Mouse (Mus musculus) CH12.LX (cell line): Measurements from ENCODE around the gene Vmn1r234. TPM values are rescaled to one million over a fixed set of nuclear protein-coding genes. Genes with fewer than 3 reads are reported as not detected.
A peak's percentile ranks its signal among the peaks of the same experiment; 100 is the strongest.

Experiments
- DNase-seq: peaks from one replicate; pipeline ENCODE4 v3.0.0-alpha.2; 2013; ENCODE audit errors: extremely low read depth
- H3K27ac ChIP-seq: 2 replicates; pipeline ENCODE4 v1.5.1; 2012; ENCODE audit warnings: low read depth, mild to moderate bottlenecking, control low read depth, moderate library complexity; ENCODE audit not compliant: insufficient read depth
- H3K27me3 ChIP-seq: replicated peaks from 2 replicates; pipeline ENCODE3; 2012; ENCODE audit warnings: inconsistent platforms
- H3K36me3 ChIP-seq, 2 experiments: replicated peaks in 1 of 2; 2 replicates each; pipeline versions ENCODE3 to v1.6.1; 2012; ENCODE audit warnings: inconsistent platforms in 1 of 2, low read length in 1 of 2, mild to moderate bottlenecking in 1 of 2, mixed read lengths in 1 of 2, moderate library complexity in 1 of 2; ENCODE audit not compliant: control insufficient read depth in 1 of 2, insufficient read depth in 1 of 2
- H3K4me1 ChIP-seq, 2 experiments: 2 replicates each; pipeline ENCODE4 v1.6.1; 2012; ENCODE audit warnings: inconsistent platforms in 1 of 2, moderate library complexity in 1 of 2; ENCODE audit not compliant: insufficient read depth in 2 of 2, control insufficient read depth in 1 of 2
- H3K4me2 ChIP-seq: 2 replicates; pipeline ENCODE4 v1.6.1; 2012; ENCODE audit warnings: low read depth, mild to moderate bottlenecking, control low read depth; ENCODE audit not compliant: poor library complexity, insufficient read depth, severe bottlenecking
- H3K4me3 ChIP-seq, 3 experiments: fragments of 150-350 bp in 1 of 3; sonication (generic) in 1 of 3; replicated peaks in 1 of 3; 2 replicates each; pipeline versions ENCODE3 to v1.5.1; 2011 to 2012; ENCODE audit warnings: low read depth in 2 of 3, low read length in 2 of 3, mild to moderate bottlenecking in 2 of 3, moderate library complexity in 2 of 3, control low read depth in 1 of 3, improper control_type of control experiment in 1 of 3, inconsistent platforms in 1 of 3, mixed read lengths in 1 of 3; ENCODE audit not compliant: poor library complexity in 1 of 3
- H3K79me2 ChIP-seq: replicated peaks from 2 replicates; pipeline ENCODE4 v1.6.1; 2012; ENCODE audit warnings: mild to moderate bottlenecking, moderate library complexity; ENCODE audit not compliant: control insufficient read depth, poor library complexity, insufficient read depth, severe bottlenecking; ENCODE audit errors: extremely low read depth
- H3K9ac ChIP-seq: 2 replicates; pipeline ENCODE4 v1.6.1; 2012; ENCODE audit warnings: low read depth, mild to moderate bottlenecking, control low read depth, moderate library complexity; ENCODE audit not compliant: insufficient read depth
- H3K9me3 ChIP-seq: replicated peaks from 2 replicates; pipeline ENCODE3; 2012; ENCODE audit warnings: low read length, inconsistent platforms, mixed read lengths
- BHLHE40 ChIP-seq: IDR thresholded peaks from 2 replicates; pipeline ENCODE4 v1.6.1; 2011; ENCODE audit warnings: mild to moderate bottlenecking, low read depth, low read length, improper control_type of control experiment
- CTCF ChIP-seq, 2 experiments: IDR thresholded peaks in 1 of 2; conservative IDR thresholded peaks in 1 of 2; 2 replicates each; pipeline ENCODE4 v1.5.1; 2011 to 2012; ENCODE audit warnings: low read depth in 2 of 2, low read length in 2 of 2, improper control_type of control experiment in 1 of 2, inconsistent platforms in 1 of 2, mild to moderate bottlenecking in 1 of 2, moderate library complexity in 1 of 2
- E2F4 ChIP-seq: IDR thresholded peaks from 2 replicates; pipeline ENCODE4 v1.6.1; 2011; ENCODE audit warnings: low read depth, low read length, improper control_type of control experiment; ENCODE audit not compliant: insufficient replicate concordance
- EP300 ChIP-seq: IDR thresholded peaks from 2 replicates; pipeline ENCODE4 v1.6.1; 2011; ENCODE audit warnings: low read length, improper control_type of control experiment
- ETS1 ChIP-seq: conservative IDR thresholded peaks from 2 replicates; pipeline ENCODE4 v1.6.1; 2012; ENCODE audit warnings: low read depth, mild to moderate bottlenecking, inconsistent platforms, low read length, improper control_type of control experiment, moderate library complexity
- GABPA ChIP-seq: IDR thresholded peaks from 2 replicates; pipeline ENCODE4 v1.6.1; 2012; ENCODE audit warnings: low read depth, low read length, improper control_type of control experiment, inconsistent platforms; ENCODE audit not compliant: insufficient replicate concordance
- HCFC1 ChIP-seq: IDR thresholded peaks from 2 replicates; pipeline ENCODE4 v1.6.1; 2012; ENCODE audit warnings: low read depth, mild to moderate bottlenecking, inconsistent platforms, low read length, improper control_type of control experiment
- IRF4 ChIP-seq: IDR thresholded peaks from 2 replicates; pipeline ENCODE4 v1.6.1; 2014; ENCODE audit warnings: low read depth, mild to moderate bottlenecking, inconsistent platforms, low read length, improper control_type of control experiment
- JUN ChIP-seq: IDR thresholded peaks from 2 replicates; pipeline ENCODE4 v1.6.1; 2011; ENCODE audit warnings: low read depth, mild to moderate bottlenecking, low read length, improper control_type of control experiment, moderate library complexity; ENCODE audit not compliant: insufficient read depth
- KAT2A ChIP-seq: IDR thresholded peaks from 2 replicates; pipeline ENCODE4 v1.6.1; 2012; ENCODE audit warnings: low read length, improper control_type of control experiment, inconsistent platforms; ENCODE audit not compliant: insufficient replicate concordance
- NELFE ChIP-seq: IDR thresholded peaks from 2 replicates; pipeline ENCODE4 v1.6.1; 2011; ENCODE audit warnings: low read depth, low read length, improper control_type of control experiment
- NRF1 ChIP-seq: IDR thresholded peaks from 2 replicates; pipeline ENCODE4 v1.6.1; 2014; ENCODE audit warnings: low read depth, mild to moderate bottlenecking, inconsistent platforms, low read length, improper control_type of control experiment, moderate library complexity
- PAX5 ChIP-seq: IDR thresholded peaks from 2 replicates; pipeline ENCODE4 v1.6.1; 2012; ENCODE audit warnings: low read length, inconsistent platforms, mixed read lengths
- POLR2A ChIP-seq: IDR thresholded peaks from 2 replicates; pipeline ENCODE4 v1.6.1; 2011; ENCODE audit warnings: low read depth, mild to moderate bottlenecking, improper control_type of control experiment, low read length
- SIN3A ChIP-seq: IDR thresholded peaks from 2 replicates; pipeline ENCODE4 v1.6.1; 2012; ENCODE audit warnings: low read length, improper control_type of control experiment, inconsistent platforms
- SMC3 ChIP-seq: IDR thresholded peaks from 2 replicates; pipeline ENCODE4 v1.6.1; 2011; ENCODE audit warnings: low read depth, low read length, improper control_type of control experiment
- TBP ChIP-seq: conservative IDR thresholded peaks from 2 replicates; pipeline ENCODE4 v1.6.1; 2011; ENCODE audit warnings: low read depth, low read length, improper control_type of control experiment
- UBTF ChIP-seq: IDR thresholded peaks from 2 replicates; pipeline ENCODE4 v1.6.1; 2012; ENCODE audit warnings: low read depth, mild to moderate bottlenecking, inconsistent platforms, low read length, improper control_type of control experiment, moderate library complexity
- USF1 ChIP-seq: IDR thresholded peaks from 2 replicates; pipeline ENCODE4 v1.6.1; 2014; ENCODE audit warnings: low read depth, mild to moderate bottlenecking, inconsistent platforms, low read length, improper control_type of control experiment
- USF2 ChIP-seq: conservative IDR thresholded peaks from 2 replicates; pipeline ENCODE4 v1.6.1; 2011; ENCODE audit warnings: low read depth, low read length, improper control_type of control experiment
- ZC3H11A ChIP-seq: IDR thresholded peaks from 2 replicates; pipeline ENCODE4 v1.6.1; 2012; ENCODE audit warnings: low read depth, mild to moderate bottlenecking, inconsistent platforms, low read length, improper control_type of control experiment
- ZNF384 ChIP-seq: IDR thresholded peaks from 2 replicates; pipeline ENCODE4 v1.6.1; 2012; ENCODE audit warnings: low read depth, low read length, improper control_type of control experiment, inconsistent platforms
- dilution Hi-C: fragments of 300-500 bp; cut with MboI; formaldehyde crosslinking; loops from 2 replicates; pipeline ENCODE4 v1.14.3; 2020; ENCODE audit warnings: low sequenced_read_pairs; ENCODE audit not compliant: extremely low pct_unique_long_range_greater_than_20kb, extremely low pct_ligation_motif_present
- in situ Hi-C: fragments of 300-500 bp; cut with MboI; formaldehyde crosslinking; loops from 3 replicates; pipeline ENCODE4 v1.14.3; 2019; ENCODE audit warnings: low sequenced_read_pairs, low pct_ligation_motif_present, low pct_unique_long_range_greater_than_20kb, mixed read lengths
- polyA plus RNA-seq: library from polyadenylated mRNA; unstranded; fragments of >175 nt; gene quantifications from 2 replicates; pipeline ENCODE4 v1.2.1, GENCODE M21; 2012; ENCODE audit warnings: low read depth; ENCODE audit not compliant: insufficient read length
- total RNA-seq, 2 experiments: library from RNA; depleted of rRNA; stranded (reverse); fragments of 300-350 nt in 1 of 2; fragments of >200 nt in 1 of 2; gene quantifications; 2 replicates each; pipeline ENCODE4 v1.2.3; 2012 to 2014

Vmn1r234 gene
- total and polyA plus RNA-seq, 3 experiments: not detected

DNA sequence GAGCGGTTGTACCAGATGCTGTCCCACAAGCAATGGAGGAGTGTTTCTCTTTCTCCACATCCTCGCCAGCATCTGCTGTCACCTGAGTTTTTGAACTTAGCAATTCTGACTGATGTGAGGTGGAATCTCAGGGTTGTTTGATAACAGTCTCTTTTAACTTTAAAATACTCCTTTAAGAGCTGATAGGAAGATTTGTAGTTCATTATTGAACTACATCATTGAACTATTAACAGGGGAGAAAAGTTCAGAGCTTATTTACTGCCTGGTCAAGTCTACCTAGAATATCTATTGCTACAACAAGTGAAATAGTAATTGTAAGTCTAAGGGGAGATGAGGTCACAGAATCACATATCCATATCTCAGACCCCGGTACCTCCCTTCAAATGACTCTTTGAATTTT, 56.8 kb downstream of the Vmn1r234 start, which contains the start of gene Vmn1r236:
Gene Vmn1r236 (plus strand): TSS at position 301 of the 400 bp plus-strand sequence.
- Histone ChIP-seq H3K4me2 (no peak within 1 kb of the TSS), H3K9ac (no peak within 1 kb of the TSS), H3K36me3 (no peaks in the 10 kb centered on the region), H3K27ac (no peak within 1 kb of the TSS)
- dilution Hi-C loops: no loop called here
- no peak for TF ChIP-seq ETS1
- no peak for TF ChIP-seq IRF4
- TF ChIP-seq TBP: no peak
- no peak for TF ChIP-seq USF2
- TF ChIP-seq CTCF (conservative IDR thresholded peaks at IDR 0.05 in 1 of 2, IDR thresholded peaks at IDR 0.05 in 1 of 2; ENCODE audit: low read depth in 2 of 2, low read length in 2 of 2): no peak
- TF ChIP-seq ZC3H11A: no peak
- no peak for TF ChIP-seq UBTF
- TF ChIP-seq EP300: no peak
- no peak for TF ChIP-seq PAX5
- no peak for TF ChIP-seq JUN
- TF ChIP-seq, all 38 proteins: peak for 0
- H3K9me3 ChIP-seq: no peaks in the 10 kb centered on the region
- H3K27me3 ChIP-seq: no peaks in the 10 kb centered on the region
- in situ Hi-C loops: loop anchor here (10.0 kb wide), 1 partner anchor 142 kb away; the partner anchor contains the start of gene Zfp54
- H3K79me2 ChIP-seq: no peaks in the 10 kb centered on the region
- H3K4me3 ChIP-seq: no peak within 1 kb of the TSS
- H3K4me1 ChIP-seq: peaks cover 0 to 6% of the 10 kb centered on the region in 2 experiments; a peak in 1 of 4 replicates
- no peak for DNase-seq

DNA sequence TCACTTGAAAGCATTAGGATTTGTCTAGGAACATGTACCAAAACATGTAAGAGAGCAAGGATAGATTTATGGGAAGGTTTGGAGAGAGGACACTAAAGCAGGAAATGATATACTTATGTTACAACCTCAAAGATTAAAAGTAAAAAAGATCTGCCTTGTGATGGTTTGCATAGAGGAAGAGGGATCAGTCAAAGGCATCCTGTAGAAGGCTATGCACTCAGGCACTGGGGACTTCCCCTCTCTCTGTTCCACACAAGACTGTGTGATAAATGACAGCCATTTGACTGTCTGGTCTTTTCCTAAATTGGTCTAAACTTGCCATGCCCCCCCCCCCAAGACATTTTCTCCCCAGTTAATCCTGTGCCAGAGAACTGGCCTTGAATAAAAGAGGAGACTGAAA, 58.5 kb downstream of the Vmn1r234 start:
- no peak overlapping the region for H3K4me2 ChIP-seq
- no peak overlapping the region for H3K9ac ChIP-seq
- H3K4me1 ChIP-seq: peaks cover 0 to 6% of the 10 kb centered on the region in 2 experiments; a peak in 1 of 4 replicates
- dilution Hi-C loops: no loop called here
- in situ Hi-C loops: loop anchor here (10.0 kb wide), 1 partner anchor 140 kb away; the partner anchor contains the start of gene Zfp54
- H3K79me2 ChIP-seq: no peaks in the 10 kb centered on the region
- H3K27me3 ChIP-seq: no peaks in the 10 kb centered on the region
- H3K9me3 ChIP-seq: no peaks in the 10 kb centered on the region
- H3K4me3 ChIP-seq: no peak overlapping the region
- no peak for TF ChIP-seq POLR2A
- no peak for TF ChIP-seq USF1
- no peak for TF ChIP-seq ZNF384
- TF ChIP-seq PAX5: no peak
- no peak for TF ChIP-seq GABPA
- no peak for TF ChIP-seq NELFE
- TF ChIP-seq UBTF: no peak
- no peak for TF ChIP-seq ETS1
- TF ChIP-seq EP300: no peak
- TF ChIP-seq NRF1: no peak
- no peak for TF ChIP-seq HCFC1
- no peak for TF ChIP-seq BHLHE40
- TF ChIP-seq SMC3: no peak
- TF ChIP-seq E2F4: no peak
- no peak for TF ChIP-seq SIN3A
- no peak for TF ChIP-seq KAT2A
- TF ChIP-seq, all 38 proteins: peak for 0
- DNase-seq: peak; percentile 17
- no peaks in the 10 kb centered on the region for H3K36me3 ChIP-seq
- no peak overlapping the region for H3K27ac ChIP-seq

Other genes starting within 250 kb of the Vmn1r234 start
- not detected in 2 replicates for gene Vmn1r233, start 229.6 kb upstream of the Vmn1r234 start, total RNA-seq (2012; rRNA removed)
- not detected in 2 replicates for gene Vmn1r233, start 229.6 kb upstream of the Vmn1r234 start, total RNA-seq (2014; rRNA removed)
- gene Vmn1r233, start 229.6 kb upstream of the Vmn1r234 start, polyA plus RNA-seq: not detected in 2 replicates
- 8.9 and 12.0 TPM in 2 replicates for gene Zfp160, start 217.2 kb upstream of the Vmn1r234 start, total RNA-seq (2012; rRNA removed)
- gene Zfp160, start 217.2 kb upstream of the Vmn1r234 start, total RNA-seq (2014; rRNA removed): 16.4 and 19.0 TPM in 2 replicates
- gene Zfp160, start 217.2 kb upstream of the Vmn1r234 start, polyA plus RNA-seq: 11.7 and 12.0 TPM in 2 replicates
- not detected in 2 replicates for gene Vmn1r235, start 30.3 kb downstream of the Vmn1r234 start, total RNA-seq (2012; rRNA removed)
- gene Vmn1r235, start 30.3 kb downstream of the Vmn1r234 start, total RNA-seq (2014; rRNA removed): not detected in 2 replicates
- gene Vmn1r235, start 30.3 kb downstream of the Vmn1r234 start, polyA plus RNA-seq: not detected in 2 replicates
- not detected in 2 replicates for gene Vmn1r236, start 56.9 kb downstream of the Vmn1r234 start, total RNA-seq (2012; rRNA removed)
- not detected in 2 replicates for gene Vmn1r236, start 56.9 kb downstream of the Vmn1r234 start, total RNA-seq (2014; rRNA removed)
- gene Vmn1r236, start 56.9 kb downstream of the Vmn1r234 start, polyA plus RNA-seq: not detected in 2 replicates
- not detected in 2 replicates for gene Vmn1r237, start 85.8 kb downstream of the Vmn1r234 start, total RNA-seq (2012; rRNA removed)
- not detected in 2 replicates for gene Vmn1r237, start 85.8 kb downstream of the Vmn1r234 start, total RNA-seq (2014; rRNA removed)
- gene Vmn1r237, start 85.8 kb downstream of the Vmn1r234 start, polyA plus RNA-seq: not detected in 2 replicates
- gene Zfp677, start 157.7 kb downstream of the Vmn1r234 start, total RNA-seq (2012; rRNA removed): 1.8 and 1.9 TPM in 2 replicates
- gene Zfp677, start 157.7 kb downstream of the Vmn1r234 start, total RNA-seq (2014; rRNA removed): 4.1 and 4.7 TPM in 2 replicates
- gene Zfp677, start 157.7 kb downstream of the Vmn1r234 start, polyA plus RNA-seq: 1.2 and 1.4 TPM in 2 replicates
- gene Zfp54, start 197.1 kb downstream of the Vmn1r234 start, total RNA-seq (2012; rRNA removed): 7.9 and 8.4 TPM in 2 replicates
- 11.9 and 12.5 TPM in 2 replicates for gene Zfp54, start 197.1 kb downstream of the Vmn1r234 start, total RNA-seq (2014; rRNA removed)
- gene Zfp54, start 197.1 kb downstream of the Vmn1r234 start, polyA plus RNA-seq: 3.6 and 3.8 TPM in 2 replicates
- gene Zfp51, start 224.3 kb downstream of the Vmn1r234 start, total RNA-seq (2012; rRNA removed): 6.1 and 6.8 TPM in 2 replicates
- gene Zfp51, start 224.3 kb downstream of the Vmn1r234 start, total RNA-seq (2014; rRNA removed): 16.7 and 18.1 TPM in 2 replicates
- 4.5 TPM in 2 replicates for gene Zfp51, start 224.3 kb downstream of the Vmn1r234 start, polyA plus RNA-seq